Mouse (Mus musculus) T-helper 17 cell (primary cell): ENCODE data around the gene Rpl22.

Experiments
- in situ Hi-C, 2 experiments: fragments of 300-600 bp; cut with MboI, MseI; formaldehyde crosslinking; loops; 1 replicate in 1 of 2; 2 replicates in 1 of 2; pipeline ENCODE4 v1.15.1; 2025; ENCODE audit warnings: high pct_unique_total_duplicates in 2 of 2

Rpl22 gene

GRCm38 (mm10) chr4:152325574-152326411 lies at the start of gene Rpl22:
Gene Rpl22, plus strand, starts transcription at chr4:152325742.
- in situ Hi-C loops = no loop called here

GRCm38 (mm10) chr4:152276389-152277347 lies 48.9 kb upstream of the Rpl22 start:
- in situ Hi-C loops = loop anchor here in 1 of 2 experiments (10.0 kb wide), 1 partner anchor 1868 kb away; the partner anchor contains the start of genes Trp73 and Wrap73

GRCm38 (mm10) chr4:152277916-152278315 lies 47.6 kb upstream of the Rpl22 start:
- in situ Hi-C loops = loop anchor here in 1 of 2 experiments (10.0 kb wide), 1 partner anchor 1867 kb away; the partner anchor contains the start of genes Trp73 and Wrap73

GRCm38 (mm10) chr4:152278986-152279385 lies 46.6 kb upstream of the Rpl22 start:
- in situ Hi-C loops = loop anchor here in 1 of 2 experiments (10.0 kb wide), 1 partner anchor 1866 kb away; the partner anchor contains the start of genes Trp73 and Wrap73

GRCm38 (mm10) chr4:152281601-152282000 lies 43.9 kb upstream of the Rpl22 start:
- in situ Hi-C loops = loop anchor here in 1 of 2 experiments (5.0 kb wide), 2 partner anchors 54 to 104 kb away; partner anchors contain the start of gene Acot7

GRCm38 (mm10) chr4:152282721-152283120 lies 42.8 kb upstream of the Rpl22 start:
- in situ Hi-C loops = loop anchor here in 1 of 2 experiments (5.0 kb wide), 2 partner anchors 55 to 105 kb away; partner anchors contain the start of gene Acot7

- in situ Hi-C loops = loop anchor here in 1 of 2 experiments (5.0 kb wide), 2 partner anchors 56 to 106 kb away; partner anchors contain the start of gene Acot7
Observed at GRCm38 (mm10) chr4:152283186-152283950, 42.2 kb upstream of the Rpl22 start.

GRCm38 (mm10) chr4:152285505-152285904 lies 40.0 kb upstream of the Rpl22 start:
- in situ Hi-C loops = loop anchor here in 1 of 2 experiments (5.0 kb wide), 1 partner anchor 113 kb away; no protein-coding TSS in a partner anchor

GRCm38 (mm10) chr4:152286183-152286582 lies 39.4 kb upstream of the Rpl22 start:
- in situ Hi-C loops = loop anchor here in 1 of 2 experiments (5.0 kb wide), 1 partner anchor 114 kb away; no protein-coding TSS in a partner anchor

- in situ Hi-C loops = loop anchor here in 1 of 2 experiments (5.0 kb wide), 1 partner anchor 115 kb away; no protein-coding TSS in a partner anchor
Observed at GRCm38 (mm10) chr4:152286887-152287286, 38.7 kb upstream of the Rpl22 start.

GRCm38 (mm10) chr4:152287317-152288120 lies 38.0 kb upstream of the Rpl22 start:
- in situ Hi-C loops = loop anchor here in 1 of 2 experiments (5.0 kb wide), 1 partner anchor 115 kb away; no protein-coding TSS in a partner anchor

GRCm38 (mm10) chr4:152288398-152288945 lies 37.1 kb upstream of the Rpl22 start:
- in situ Hi-C loops = loop anchor here in 1 of 2 experiments (5.0 kb wide), 1 partner anchor 116 kb away; no protein-coding TSS in a partner anchor

- in situ Hi-C loops = loop anchor here (10.0 kb wide), 2 partner anchors 426 to 1246 kb away; partner anchors contain the start of genes Camta1 (in 1 of the 2) and Per3 (in 1 of the 2)
Observed at GRCm38 (mm10) chr4:152290385-152290784, 35.2 kb upstream of the Rpl22 start.

GRCm38 (mm10) chr4:152290991-152291390 lies 34.6 kb upstream of the Rpl22 start:
- in situ Hi-C loops = loop anchor here (10.0 kb wide), 2 partner anchors 426 to 1246 kb away; partner anchors contain the start of genes Camta1 (in 1 of the 2) and Per3 (in 1 of the 2)

GRCm38 (mm10) chr4:152291562-152291961 lies 34.0 kb upstream of the Rpl22 start, which contains the start of gene Hes3:
Gene Hes3, minus strand, starts transcription at chr4:152291662.
- in situ Hi-C loops = loop anchor here (10.0 kb wide), 2 partner anchors 427 to 1247 kb away; partner anchors contain the start of genes Camta1 (in 1 of the 2) and Per3 (in 1 of the 2)

GRCm38 (mm10) chr4:152292102-152292765 lies 33.3 kb upstream of the Rpl22 start:
- in situ Hi-C loops = loop anchor here (10.0 kb wide), 2 partner anchors 427 to 1247 kb away; partner anchors contain the start of genes Camta1 (in 1 of the 2) and Per3 (in 1 of the 2)

GRCm38 (mm10) chr4:152294188-152294929 lies 31.2 kb upstream of the Rpl22 start:
- in situ Hi-C loops = loop anchor here (10.0 kb wide), 2 partner anchors 430 to 1250 kb away; partner anchors contain the start of genes Camta1 (in 1 of the 2) and Per3 (in 1 of the 2)
